Mouse (Mus musculus): Measurements from ENCODE around the gene Gpr4.

DNA sequence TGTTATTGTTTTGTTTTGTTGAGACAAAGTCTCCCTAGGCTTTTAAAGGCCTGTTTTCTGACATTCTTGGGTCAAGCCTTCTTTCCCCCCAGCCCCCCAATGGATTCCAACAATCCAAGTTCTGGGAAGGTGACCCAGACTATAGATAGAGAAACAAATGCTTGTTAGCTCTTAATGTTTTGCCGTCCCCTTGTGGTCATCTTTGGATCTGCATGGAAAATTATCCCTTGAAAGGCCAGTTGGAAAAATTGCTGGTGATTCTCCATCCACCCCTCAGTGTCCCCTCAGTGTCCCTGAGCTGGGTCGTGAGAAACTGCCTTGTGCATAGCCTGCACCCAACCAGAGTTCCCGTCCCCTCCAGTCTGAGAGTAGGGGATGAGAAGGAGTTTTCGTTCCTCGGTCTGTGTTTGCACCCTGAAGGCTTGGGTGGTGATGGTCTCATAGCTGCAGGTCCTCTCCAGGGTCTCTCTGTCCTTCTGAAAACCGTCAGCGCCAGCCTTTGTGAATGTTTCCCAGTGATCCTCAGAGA lies 3.3 kb upstream of the Gpr4 start:
- TF ChIP-seq POLR2A (IDR thresholded peaks at IDR 0.05; ENCODE audit: insufficient read depth, low read length) (no peak), CTCF (IDR thresholded peaks at IDR 0.05; ENCODE audit: low read depth, low read length) (peak; percentile 12), EP300 (IDR thresholded peaks at IDR 0.05; ENCODE audit: insufficient read depth, low read depth, low read length) (no peak)

Data from ES-Bruce4 (cell line).